Mouse (Mus musculus) fibroblast of lung, adult 2 months (primary cell): ENCODE measurements around the gene Nxpe4.
"Not testable (repeated sequence)": the region's sequence is repeated elsewhere in the genome, so short reads cannot be mapped to it uniquely, and the experiment has no call there.

Source experiments
- DNase-seq: peaks from one replicate; pipeline ENCODE4 v3.0.0-alpha.2; 2011; ENCODE audit warnings: low read depth

The Nxpe4 gene

GRCm38 (mm10) chr9:48240431-48240830, 78.6 kb downstream of the Nxpe4 start:
- no peak for DNase-seq

GRCm38 (mm10) chr9:48241791-48242190, 80.0 kb downstream of the Nxpe4 start:
- DNase-seq, result no peak

GRCm38 (mm10) chr9:48242756-48243155, 80.9 kb downstream of the Nxpe4 start:
- DNase-seq, result no peak

GRCm38 (mm10) chr9:48244175-48244574, 82.4 kb downstream of the Nxpe4 start:
- no peak for DNase-seq

- no peak for DNase-seq
These were observed 83.7 kb downstream of the Nxpe4 start for GRCm38 (mm10) chr9:48245525-48245924.

- DNase-seq, result no peak
These were observed 85.5 kb downstream of the Nxpe4 start for GRCm38 (mm10) chr9:48247276-48247675.

GRCm38 (mm10) chr9:48252236-48252635, 90.4 kb downstream of the Nxpe4 start:
- no peak for DNase-seq

- no peak for DNase-seq
These were observed 95.2 kb downstream of the Nxpe4 start for GRCm38 (mm10) chr9:48257001-48257400.

- DNase-seq, result no peak
These were observed 96.1 kb downstream of the Nxpe4 start for GRCm38 (mm10) chr9:48257741-48258423.

- no peak for DNase-seq
These were observed 102.8 kb downstream of the Nxpe4 start for GRCm38 (mm10) chr9:48264616-48265015.

- no peak for DNase-seq
These were observed 103.7 kb downstream of the Nxpe4 start for GRCm38 (mm10) chr9:48265491-48265890.

GRCm38 (mm10) chr9:48266286-48267027, 104.6 kb downstream of the Nxpe4 start:
- DNase-seq, result peak; percentile 14

GRCm38 (mm10) chr9:48267028-48267441, 105.2 kb downstream of the Nxpe4 start:
- DNase-seq, result peak; percentile 29

GRCm38 (mm10) chr9:48267960-48268359, 106.1 kb downstream of the Nxpe4 start:
- no peak for DNase-seq

- DNase-seq, result no peak
These were observed 115.0 kb downstream of the Nxpe4 start for GRCm38 (mm10) chr9:48276831-48277230.

GRCm38 (mm10) chr9:48284221-48284620, 122.4 kb downstream of the Nxpe4 start:
- DNase-seq, result no peak

- DNase-seq, result peak; percentile 8
These were observed 128.5 kb downstream of the Nxpe4 start for GRCm38 (mm10) chr9:48290281-48290680.

GRCm38 (mm10) chr9:48294754-48295153, 132.9 kb downstream of the Nxpe4 start:
- DNase-seq, result no peak

- DNase-seq, result no peak
These were observed 137.2 kb downstream of the Nxpe4 start for GRCm38 (mm10) chr9:48298983-48299382.

- not testable (repeated sequence) for DNase-seq
These were observed 141.7 kb downstream of the Nxpe4 start for GRCm38 (mm10) chr9:48303564-48303963.

GRCm38 (mm10) chr9:48311241-48311640, 149.4 kb downstream of the Nxpe4 start:
- DNase-seq, result no peak

GRCm38 (mm10) chr9:48314194-48314593, 152.4 kb downstream of the Nxpe4 start:
- DNase-seq, result no peak

- DNase-seq, result no peak
These were observed 154.0 kb downstream of the Nxpe4 start for GRCm38 (mm10) chr9:48315825-48316224.

GRCm38 (mm10) chr9:48326338-48326737, 164.5 kb downstream of the Nxpe4 start:
- DNase-seq, result no peak
